Mouse (Mus musculus): ENCODE data around the gene Npff. TPM values are rescaled to one million over a fixed set of nuclear protein-coding genes. Genes with fewer than 3 reads are reported as not detected.

Gene Npff
- polyA plus RNA-seq (2017; shearing (Covaris generic)), result 4.3 TPM

GRCm38 (mm10) chr15:102524892-102525485, at the start of gene Npff:
TSS of gene Npff (minus strand) at chr15:102524942.

GRCm38 (mm10) chr15:102517976-102518858, 6.5 kb downstream of the Npff start, which contains the start of gene Tarbp2:
TSS of gene Tarbp2 (plus strand) at chr15:102518192.

GRCm38 (mm10) chr15:102516728-102517404, 7.9 kb downstream of the Npff start, which contains the start of gene Map3k12:
TSS of gene Map3k12 (minus strand) at chr15:102517064.

GRCm38 (mm10) chr15:102503447-102503846, 21.3 kb downstream of the Npff start, which contains the start of gene Gm10337:
TSS of gene Gm10337 (plus strand) at chr15:102503722.

Other genes starting within 250 kb of the Npff start
- 111 TPM for gene Mfsd5, start 245.5 kb downstream of the Npff start, polyA plus RNA-seq (2017; shearing (Covaris generic))
- gene Espl1, start 228.7 kb downstream of the Npff start, polyA plus RNA-seq (2017; shearing (Covaris generic)), result 1.2 TPM
- gene Pfdn5, start 198.8 kb downstream of the Npff start, polyA plus RNA-seq (2017; shearing (Covaris generic)), result 400 TPM
- gene Myg1, start 193.2 kb downstream of the Npff start, polyA plus RNA-seq (2017; shearing (Covaris generic)), result 83.9 TPM
- gene Aaas, start 174.2 kb downstream of the Npff start, polyA plus RNA-seq (2017; shearing (Covaris generic)), result 54.0 TPM
- not detected for gene Sp7, start 157.8 kb downstream of the Npff start, polyA plus RNA-seq (2017; shearing (Covaris generic))
- gene Sp1, start 118.8 kb downstream of the Npff start, polyA plus RNA-seq (2017; shearing (Covaris generic)), result 14.1 TPM
- gene Amhr2, start 79.6 kb downstream of the Npff start, polyA plus RNA-seq (2017; shearing (Covaris generic)), result 0.14 TPM
- 418 TPM for gene Prr13, start 65.9 kb downstream of the Npff start, polyA plus RNA-seq (2017; shearing (Covaris generic))
- 105 TPM for gene Pcbp2, start 54.4 kb downstream of the Npff start, polyA plus RNA-seq (2017; shearing (Covaris generic))
- not detected for gene Gm10337, start 21.2 kb downstream of the Npff start, polyA plus RNA-seq (2017; shearing (Covaris generic))
- gene Map3k12, start 7.9 kb downstream of the Npff start, polyA plus RNA-seq (2017; shearing (Covaris generic)), result 9.0 TPM
- gene Tarbp2, start 6.8 kb downstream of the Npff start, polyA plus RNA-seq (2017; shearing (Covaris generic)), result 59.4 TPM
- 0.80 TPM for gene Gm28047, start 100.1 kb upstream of the Npff start, polyA plus RNA-seq (2017; shearing (Covaris generic))
- 40.9 TPM for gene Atf7, start 100.5 kb upstream of the Npff start, polyA plus RNA-seq (2017; shearing (Covaris generic))
- gene Atp5g2, start 147.4 kb upstream of the Npff start, polyA plus RNA-seq (2017; shearing (Covaris generic)), result 21.9 TPM
- 46.7 TPM for gene Calcoco1, start 197.2 kb upstream of the Npff start, polyA plus RNA-seq (2017; shearing (Covaris generic))